Mouse (Mus musculus): ENCODE data around the gene 4930402H24Rik. TPM values are rescaled to one million over a fixed set of nuclear protein-coding genes. Genes with fewer than 3 reads are reported as not detected.

The 4930402H24Rik gene
- polyA plus RNA-seq, 2 experiments: 29.1 to 33.8 TPM

DNA sequence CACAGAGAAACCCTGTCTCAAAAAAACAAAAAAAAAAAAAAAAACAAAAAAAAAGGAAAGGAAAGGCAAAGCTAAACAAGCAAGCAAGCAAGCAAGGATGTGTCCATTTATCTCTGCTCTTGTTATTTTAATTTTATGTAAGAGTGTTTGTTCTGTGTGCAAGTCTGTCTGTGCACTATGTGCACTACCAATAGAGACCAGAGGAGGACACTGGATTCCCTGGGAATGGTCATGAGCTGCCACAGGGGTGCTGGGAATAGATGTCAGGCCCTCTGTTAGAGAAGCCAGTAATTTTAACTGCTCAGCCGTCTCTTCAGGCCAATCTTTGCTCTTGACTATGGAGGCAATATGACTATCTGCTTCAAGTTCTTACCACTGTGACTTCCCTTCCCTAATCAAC is 162.6 kb downstream of the 4930402H24Rik start:
- H3K27ac ChIP-seq (replicated peaks; ENCODE audit: low read depth, low read length): no peak overlapping the region

DNA sequence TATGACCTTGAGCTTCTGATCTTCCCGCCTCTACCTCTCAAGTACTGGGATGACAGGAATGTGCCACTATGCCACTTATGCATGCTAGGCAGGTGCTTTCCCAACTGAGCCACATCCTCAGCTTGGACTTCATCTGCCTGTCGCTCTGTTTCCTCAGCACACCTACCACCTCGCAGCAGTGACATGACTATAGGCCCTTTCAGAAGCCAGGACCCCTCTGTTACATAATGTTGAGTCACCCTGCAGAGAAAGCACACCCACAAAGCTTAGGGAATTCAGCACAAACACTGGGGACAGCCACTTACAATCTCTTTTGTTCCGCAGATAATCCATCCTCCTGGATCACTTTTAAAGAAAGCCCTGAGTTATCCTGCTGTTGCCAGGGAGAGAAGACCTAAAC is 166.1 kb downstream of the 4930402H24Rik start:
- Histone ChIP-seq H3K9me3 (ENCODE audit: control insufficient read depth, low read length) (no peaks in the 10 kb centered on the region), H3K4me2 (replicated peaks; ENCODE audit: low read depth, low read length, severe bottlenecking) (no peak overlapping the region), H3K27me3 (ENCODE audit: control insufficient read depth, insufficient read depth, low read length) (no peaks in the 10 kb centered on the region), H3K27ac (replicated peaks; ENCODE audit: low read depth, low read length) (no peak overlapping the region), H3K36me3 (ENCODE audit: control insufficient read depth, insufficient read depth, low read length) (peaks cover 81% of the 10 kb centered on the region), H3K4me3 (replicated peaks; ENCODE audit: low read length) (no peak overlapping the region), H3K9ac (ENCODE audit: low read depth, low read length, severe bottlenecking) (no peak overlapping the region), H3K4me1 (ENCODE audit: control insufficient read depth, insufficient read depth, low read length) (no peaks in the 10 kb centered on the region)
- no peak for DNase-seq (ENCODE audit: low spot score)
- no peak for TF ChIP-seq POLR2A (IDR thresholded peaks at IDR 0.05; ENCODE audit: borderline replicate concordance, extremely low read depth, insufficient read depth, insufficient read length)
- no peak for ATAC-seq (ENCODE audit: low FRiP score, low read depth)
- WGBS: 62% methylated on average over 4 of the region's 4 CpGs

More for the DNA sequence above, 162.6 kb downstream of the 4930402H24Rik start:
- no peak for DNase-seq (ENCODE audit: low spot score)
- no peak for TF ChIP-seq POLR2A (IDR thresholded peaks at IDR 0.05; ENCODE audit: borderline replicate concordance, extremely low read depth, insufficient read depth, insufficient read length)
- Histone ChIP-seq H3K4me3 (replicated peaks; ENCODE audit: low read length) (no peak overlapping the region), H3K4me2 (replicated peaks; ENCODE audit: low read depth, low read length, severe bottlenecking) (no peak overlapping the region), H3K36me3 (ENCODE audit: control insufficient read depth, insufficient read depth, low read length) (peaks cover 82% of the 10 kb centered on the region), H3K9ac (ENCODE audit: low read depth, low read length, severe bottlenecking) (no peak overlapping the region), H3K4me1 (ENCODE audit: control insufficient read depth, insufficient read depth, low read length) (no peaks in the 10 kb centered on the region), H3K9me3 (ENCODE audit: control insufficient read depth, low read length) (no peaks in the 10 kb centered on the region), H3K27me3 (ENCODE audit: control insufficient read depth, insufficient read depth, low read length) (no peaks in the 10 kb centered on the region)
- ATAC-seq (ENCODE audit: low FRiP score, low read depth): no peak
- WGBS: 95% methylated on average over 1 of the region's 1 CpGs

DNA sequence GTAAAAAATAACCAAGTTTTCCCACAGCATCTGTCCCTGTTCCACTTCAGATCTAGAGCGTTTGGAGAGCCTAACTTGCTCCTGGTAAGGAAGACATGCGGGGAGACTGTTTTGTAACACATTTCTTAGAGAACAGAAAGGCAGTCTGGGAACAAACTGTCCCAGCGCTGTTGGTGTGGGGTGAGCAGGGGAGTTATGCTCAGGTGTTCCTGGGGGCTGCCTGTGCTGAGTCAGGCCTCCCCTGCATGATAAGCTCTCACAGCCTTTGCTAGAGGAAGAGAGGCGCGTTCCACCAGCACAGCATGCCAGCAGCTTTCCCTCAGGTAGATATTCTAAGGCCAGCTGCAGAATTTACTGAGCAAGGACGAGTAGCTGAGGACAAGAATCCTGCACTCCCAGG is 168.2 kb downstream of the 4930402H24Rik start:
- H3K4me2 ChIP-seq (replicated peaks; ENCODE audit: low read depth, low read length, severe bottlenecking): no peak overlapping the region
- no peaks in the 10 kb centered on the region for H3K9me3 ChIP-seq (ENCODE audit: control insufficient read depth, low read length)
- 78% methylated on average over 6 of the region's 6 CpGs for WGBS
- H3K4me3 ChIP-seq (replicated peaks; ENCODE audit: low read length): no peak overlapping the region
- no peak overlapping the region for H3K27ac ChIP-seq (replicated peaks; ENCODE audit: low read depth, low read length)
- no peaks in the 10 kb centered on the region for H3K4me1 ChIP-seq (ENCODE audit: control insufficient read depth, insufficient read depth, low read length)
- H3K36me3 ChIP-seq (ENCODE audit: control insufficient read depth, insufficient read depth, low read length): peaks cover 86% of the 10 kb centered on the region
- ATAC-seq (ENCODE audit: low FRiP score, low read depth): no peak
- DNase-seq (ENCODE audit: low spot score): no peak
- H3K9ac ChIP-seq (ENCODE audit: low read depth, low read length, severe bottlenecking): no peak overlapping the region
- H3K27me3 ChIP-seq (ENCODE audit: control insufficient read depth, insufficient read depth, low read length): no peaks in the 10 kb centered on the region
- TF ChIP-seq POLR2A (IDR thresholded peaks at IDR 0.05; ENCODE audit: borderline replicate concordance, extremely low read depth, insufficient read depth, insufficient read length): no peak

GRCm38 (mm10) chr2:130735281-130735680 is 170.9 kb downstream of the 4930402H24Rik start:
- H3K27ac ChIP-seq (replicated peaks; ENCODE audit: low read depth, low read length): no peak overlapping the region
- ATAC-seq (ENCODE audit: low FRiP score, low read depth) (no peak), DNase-seq (ENCODE audit: low spot score) (no peak)
- no peak overlapping the region for H3K4me3 ChIP-seq (replicated peaks; ENCODE audit: low read length)
- no peaks in the 10 kb centered on the region for H3K27me3 ChIP-seq (ENCODE audit: control insufficient read depth, insufficient read depth, low read length)
- TF ChIP-seq POLR2A (IDR thresholded peaks at IDR 0.05; ENCODE audit: borderline replicate concordance, extremely low read depth, insufficient read depth, insufficient read length): no peak
- H3K4me1 ChIP-seq (ENCODE audit: control insufficient read depth, insufficient read depth, low read length): no peaks in the 10 kb centered on the region
- WGBS: 79% methylated on average over 5 of the region's 5 CpGs
- H3K9me3 ChIP-seq (ENCODE audit: control insufficient read depth, low read length): no peaks in the 10 kb centered on the region
- H3K36me3 ChIP-seq (ENCODE audit: control insufficient read depth, insufficient read depth, low read length): peaks cover 87% of the 10 kb centered on the region
- H3K4me2 ChIP-seq (replicated peaks; ENCODE audit: low read depth, low read length, severe bottlenecking): no peak overlapping the region
- no peak overlapping the region for H3K9ac ChIP-seq (ENCODE audit: low read depth, low read length, severe bottlenecking)

GRCm38 (mm10) chr2:130733444-130733843 is 172.8 kb downstream of the 4930402H24Rik start:
- peaks cover 88% of the 10 kb centered on the region for H3K36me3 ChIP-seq (ENCODE audit: control insufficient read depth, insufficient read depth, low read length)
- H3K4me3 ChIP-seq (replicated peaks; ENCODE audit: low read length): no peak overlapping the region
- TF ChIP-seq POLR2A (IDR thresholded peaks at IDR 0.05; ENCODE audit: borderline replicate concordance, extremely low read depth, insufficient read depth, insufficient read length): no peak
- no peaks in the 10 kb centered on the region for H3K27me3 ChIP-seq (ENCODE audit: control insufficient read depth, insufficient read depth, low read length)
- no peak overlapping the region for H3K4me2 ChIP-seq (replicated peaks; ENCODE audit: low read depth, low read length, severe bottlenecking)
- WGBS: 63% methylated on average over 3 of the region's 3 CpGs
- no peak overlapping the region for H3K27ac ChIP-seq (replicated peaks; ENCODE audit: low read depth, low read length)
- H3K9ac ChIP-seq (ENCODE audit: low read depth, low read length, severe bottlenecking): no peak overlapping the region
- no peak for ATAC-seq (ENCODE audit: low FRiP score, low read depth)
- no peaks in the 10 kb centered on the region for H3K9me3 ChIP-seq (ENCODE audit: control insufficient read depth, low read length)
- H3K4me1 ChIP-seq (ENCODE audit: control insufficient read depth, insufficient read depth, low read length): no peaks in the 10 kb centered on the region
- no peak for DNase-seq (ENCODE audit: low spot score)

DNA sequence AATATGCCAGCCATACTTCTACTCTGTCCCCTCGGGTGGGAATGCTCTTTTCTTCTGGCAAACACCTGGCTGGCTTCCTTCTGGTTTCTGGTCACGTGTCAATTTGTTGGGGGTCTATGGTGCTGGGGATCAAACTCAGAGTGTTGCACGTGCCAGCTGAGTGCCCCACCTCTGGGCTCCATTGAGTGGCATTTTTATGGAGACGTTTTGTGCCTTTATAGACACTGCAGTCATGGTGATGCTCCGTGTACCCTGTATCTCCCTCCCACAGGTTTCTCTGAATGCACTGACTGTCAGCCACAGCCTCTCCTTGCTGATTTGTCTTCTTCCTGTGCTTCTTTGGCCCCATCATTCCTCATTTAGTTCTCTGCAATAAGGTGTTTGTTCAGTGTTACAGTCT is 174.4 kb downstream of the 4930402H24Rik start:
- Histone ChIP-seq H3K27ac (replicated peaks; ENCODE audit: low read depth, low read length) (no peak overlapping the region), H3K4me1 (ENCODE audit: control insufficient read depth, insufficient read depth, low read length) (no peaks in the 10 kb centered on the region), H3K36me3 (ENCODE audit: control insufficient read depth, insufficient read depth, low read length) (peaks cover 91% of the 10 kb centered on the region), H3K27me3 (ENCODE audit: control insufficient read depth, insufficient read depth, low read length) (no peaks in the 10 kb centered on the region), H3K4me3 (replicated peaks; ENCODE audit: low read length) (no peak overlapping the region), H3K9me3 (ENCODE audit: control insufficient read depth, low read length) (no peaks in the 10 kb centered on the region), H3K9ac (ENCODE audit: low read depth, low read length, severe bottlenecking) (no peak overlapping the region), H3K4me2 (replicated peaks; ENCODE audit: low read depth, low read length, severe bottlenecking) (no peak overlapping the region)
- DNase-seq (ENCODE audit: low spot score) (no peak), ATAC-seq (ENCODE audit: low FRiP score, low read depth) (no peak)
- TF ChIP-seq POLR2A (IDR thresholded peaks at IDR 0.05; ENCODE audit: borderline replicate concordance, extremely low read depth, insufficient read depth, insufficient read length): no peak
- 46% methylated on average over 5 of the region's 5 CpGs for WGBS

Measured in limb, embryonic 14.5 days (tissue).